Comparison of ENCODE assay signal across 17 mouse cellular contexts in the genomic region with DNA sequence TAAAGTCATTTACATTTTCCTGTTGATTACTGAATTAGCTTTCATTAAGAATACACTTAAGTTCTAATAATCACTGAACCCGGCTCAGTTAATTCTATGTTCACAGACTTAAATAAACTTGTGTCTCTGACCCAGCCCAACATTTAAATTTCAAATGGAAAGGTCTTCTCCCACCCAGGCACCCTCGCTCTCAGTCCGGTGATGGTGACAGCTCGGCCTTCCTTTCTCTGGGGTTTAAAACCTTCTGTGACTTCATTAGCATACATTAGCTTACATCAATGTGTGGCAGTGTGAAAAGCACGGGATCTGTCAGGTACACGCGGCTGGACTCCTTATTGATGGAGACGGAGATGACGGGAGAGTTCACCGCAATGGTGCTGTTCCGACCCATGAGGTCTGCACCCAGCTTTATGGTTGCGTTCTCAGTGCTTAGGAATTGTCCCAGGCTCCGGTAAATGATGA.
DNase-seq lines count a peak whose midpoint lies in the region; ATAC-seq lines count a peak whose summit lies in the region.
"Had no signal": no experiment of that assay in that cellular context is flagged by ENCODE, and none has a peak within 500 bp of the region (broad histone marks: within the 10 kb centered on the region; RNA-seq: fewer than 3 reads in every experiment).

No protein-coding gene starts in this region.

- 62% methylated on average over 13 of the region's 13 CpGs for WGBS in hindbrain, embryonic 11.5 days
- 41% methylated on average over 13 of the region's 13 CpGs for WGBS in hindbrain, embryonic 16.5 days
- WGBS in forebrain, embryonic 15.5 days = 25% methylated on average over 13 of the region's 13 CpGs
- 16% methylated on average over 13 of the region's 13 CpGs for WGBS in midbrain, embryonic 14.5 days

- no peaks in the 10 kb centered on the region for H3K27me3 ChIP-seq in hindbrain, embryonic 11.5 days (ENCODE audit: control insufficient read depth, insufficient read depth, low read length)
- no peaks in the 10 kb centered on the region for H3K27me3 ChIP-seq in hindbrain, embryonic 16.5 days (replicated peaks; ENCODE audit: control insufficient read depth, insufficient read depth, low read length)
- no peaks in the 10 kb centered on the region for H3K27me3 ChIP-seq in forebrain, embryonic 15.5 days
- H3K27me3 ChIP-seq in midbrain, embryonic 14.5 days (ENCODE audit: control insufficient read depth, insufficient read depth, low read length) = no peaks in the 10 kb centered on the region
- H3K27me3 ChIP-seq: CH12.LX; embryonic facial prominence, embryonic 13.5 days; liver, embryonic 15.5 days had no signal

- H3K9ac ChIP-seq in hindbrain, embryonic 11.5 days (ENCODE audit: low read depth, low read length) = no peak overlapping the region
- no peak overlapping the region for H3K9ac ChIP-seq in hindbrain, embryonic 16.5 days (ENCODE audit: low read depth, low read length)
- no peak overlapping the region for H3K9ac ChIP-seq in forebrain, embryonic 15.5 days (replicated peaks)
- H3K9ac ChIP-seq in midbrain, embryonic 14.5 days (replicated peaks; ENCODE audit: low read length) = no peak overlapping the region
- H3K9ac ChIP-seq: embryonic facial prominence, embryonic 13.5 days; liver, embryonic 15.5 days had no signal

- H3K36me3 ChIP-seq in hindbrain, embryonic 11.5 days (ENCODE audit: control insufficient read depth, insufficient read depth, low read length) = peaks cover 4% of the 10 kb centered on the region; the same call in 1 of the 2 replicates
- H3K36me3 ChIP-seq in hindbrain, embryonic 16.5 days (ENCODE audit: control insufficient read depth, insufficient read depth, low read length) = peaks cover 24% of the 10 kb centered on the region
- peaks cover 29% of the 10 kb centered on the region for H3K36me3 ChIP-seq in forebrain, embryonic 15.5 days
- H3K36me3 ChIP-seq in midbrain, embryonic 14.5 days (ENCODE audit: control insufficient read depth, insufficient read depth, low read length) = peaks cover 37% of the 10 kb centered on the region
- H3K36me3 ChIP-seq: liver, embryonic 15.5 days had no signal

- ATAC-seq in hindbrain, embryonic 11.5 days (ENCODE audit: low FRiP score) = peak; percentile 49
- no peak for ATAC-seq in hindbrain, embryonic 16.5 days
- ATAC-seq in forebrain, embryonic 15.5 days (replicated peaks) = peak; percentile 56
- peak; percentile 66; the same call in 1 of the 2 replicates for ATAC-seq in midbrain, embryonic 14.5 days (ENCODE audit: low FRiP score, low TSS enrichment)

- no peak overlapping the region for H3K27ac ChIP-seq in hindbrain, embryonic 11.5 days (ENCODE audit: low read depth, low read length)
- no peak overlapping the region; the same call in 1 of the 2 replicates for H3K27ac ChIP-seq in hindbrain, embryonic 16.5 days (ENCODE audit: low read depth, low read length)
- H3K27ac ChIP-seq in forebrain, embryonic 15.5 days (replicated peaks) = 0 out of 2 replicates have a peak overlapping the region, but pooled peaks have one; percentile 34
- H3K27ac ChIP-seq in midbrain, embryonic 14.5 days (replicated peaks; ENCODE audit: low read depth, low read length) = peak overlapping the region; percentile 22; the same call in 1 of the 2 replicates
- H3K27ac ChIP-seq: embryonic facial prominence, embryonic 13.5 days; layer of hippocampus, adult 2 months; liver, embryonic 15.5 days had no signal

- no peaks in the 10 kb centered on the region for H3K9me3 ChIP-seq in hindbrain, embryonic 11.5 days (ENCODE audit: control insufficient read depth, low read length)
- no peaks in the 10 kb centered on the region for H3K9me3 ChIP-seq in hindbrain, embryonic 16.5 days (ENCODE audit: control insufficient read depth, low read length)
- H3K9me3 ChIP-seq in forebrain, embryonic 15.5 days = no peaks in the 10 kb centered on the region
- H3K9me3 ChIP-seq in midbrain, embryonic 14.5 days (ENCODE audit: control insufficient read depth, low read length) = no peaks in the 10 kb centered on the region
- H3K9me3 ChIP-seq: embryonic facial prominence, embryonic 13.5 days; liver, embryonic 15.5 days had no signal

- H3K4me1 ChIP-seq in hindbrain, embryonic 11.5 days (replicated peaks; ENCODE audit: control insufficient read depth, insufficient read depth, low read length) = no peaks in the 10 kb centered on the region
- H3K4me1 ChIP-seq in hindbrain, embryonic 16.5 days (ENCODE audit: control insufficient read depth, insufficient read depth, low read depth, low read length) = no peaks in the 10 kb centered on the region; the same call in 1 of the 2 replicates
- H3K4me1 ChIP-seq in forebrain, embryonic 15.5 days = peaks cover 13% of the 10 kb centered on the region
- H3K4me1 ChIP-seq in midbrain, embryonic 14.5 days (ENCODE audit: control insufficient read depth, insufficient read depth, low read length) = peaks cover 21% of the 10 kb centered on the region
- H3K4me1 ChIP-seq: embryonic facial prominence, embryonic 13.5 days; liver, embryonic 15.5 days had no signal

- no peak overlapping the region for H3K4me3 ChIP-seq in hindbrain, embryonic 11.5 days (ENCODE audit: low read depth, low read length)
- no peak overlapping the region for H3K4me3 ChIP-seq in hindbrain, embryonic 16.5 days (ENCODE audit: low read length)
- no peak overlapping the region for H3K4me3 ChIP-seq in forebrain, embryonic 15.5 days
- H3K4me3 ChIP-seq in midbrain, embryonic 14.5 days (replicated peaks; ENCODE audit: low read depth, low read length) = no peak overlapping the region
- H3K4me3 ChIP-seq: embryonic facial prominence, embryonic 13.5 days; layer of hippocampus, adult 2 months; liver, embryonic 15.5 days had no signal

- H3K4me2 ChIP-seq in hindbrain, embryonic 11.5 days (replicated peaks; ENCODE audit: low read depth, low read length) = no peak overlapping the region
- H3K4me2 ChIP-seq in hindbrain, embryonic 16.5 days (ENCODE audit: low read length) = no peak overlapping the region
- no peak overlapping the region for H3K4me2 ChIP-seq in forebrain, embryonic 15.5 days (replicated peaks)
- H3K4me2 ChIP-seq in midbrain, embryonic 14.5 days (ENCODE audit: low read length) = peak overlapping the region; percentile 14; the same call in 1 of the 2 replicates
- H3K4me2 ChIP-seq: embryonic facial prominence, embryonic 13.5 days; liver, embryonic 15.5 days had no signal

- no peak for DNase-seq in hindbrain, embryonic 11.5 days (ENCODE audit: low spot score)
- DNase-seq in R1 (ENCODE audit: low read depth, low spot score) = peak; percentile 25
- peak; percentile 54 for DNase-seq in midbrain, embryonic 14.5 days
- DNase-seq in thymus, postnatal 36 days = no peak
- no peak for DNase-seq in lung, postnatal 36 days
- no peak for DNase-seq in spleen, postnatal 4 days (ENCODE audit: low spot score in 2 of 2)
- DNase-seq: adrenal gland, adult 2 months; cerebellum, adult 9-11 months; gastrocnemius, postnatal 14 days; kidney, postnatal 10 days; layer of hippocampus, postnatal 36 days had no signal

Comparison
In these comparisons a context has a peak if more than half of its experiments do, and no peak if none do; other contexts are left out.
1. DNase-seq: peak in R1 (single experiment) and midbrain, embryonic 14.5 days (single experiment); none in hindbrain, embryonic 11.5 days (single experiment), thymus, postnatal 36 days (0 of 2), lung, postnatal 36 days (single experiment) and spleen, postnatal 4 days (0 of 2).
2. H3K27ac ChIP-seq: peak in forebrain, embryonic 15.5 days (single experiment) and midbrain, embryonic 14.5 days (single experiment); none in hindbrain, embryonic 11.5 days (single experiment) and hindbrain, embryonic 16.5 days (single experiment).